Mouse (Mus musculus) layer of hippocampus, postnatal 14 days (tissue): ENCODE data around the gene Top3b. TPM values are rescaled to one million over a fixed set of nuclear protein-coding genes. Genes with fewer than 3 reads are reported as not detected.
"Not testable (repeated sequence)": the region's sequence is repeated elsewhere in the genome, so short reads cannot be mapped to it uniquely, and the experiment has no call there.

ENCODE experiments used
- DNase-seq, 2 experiments: peaks; one replicate each; pipeline ENCODE4 v3.0.0; 2021 to 2022; ENCODE audit warnings: low spot score in 2 of 2, mixed read lengths in 1 of 2
- total RNA-seq, 2 experiments: library from RNA; stranded (reverse); gene quantifications; 2 replicates each; pipeline ENCODE4 v1.2.3; 2021

The Top3b gene
- total RNA-seq, 2 experiments from 2014 or later = 57.9 to 67.3 TPM

DNA sequence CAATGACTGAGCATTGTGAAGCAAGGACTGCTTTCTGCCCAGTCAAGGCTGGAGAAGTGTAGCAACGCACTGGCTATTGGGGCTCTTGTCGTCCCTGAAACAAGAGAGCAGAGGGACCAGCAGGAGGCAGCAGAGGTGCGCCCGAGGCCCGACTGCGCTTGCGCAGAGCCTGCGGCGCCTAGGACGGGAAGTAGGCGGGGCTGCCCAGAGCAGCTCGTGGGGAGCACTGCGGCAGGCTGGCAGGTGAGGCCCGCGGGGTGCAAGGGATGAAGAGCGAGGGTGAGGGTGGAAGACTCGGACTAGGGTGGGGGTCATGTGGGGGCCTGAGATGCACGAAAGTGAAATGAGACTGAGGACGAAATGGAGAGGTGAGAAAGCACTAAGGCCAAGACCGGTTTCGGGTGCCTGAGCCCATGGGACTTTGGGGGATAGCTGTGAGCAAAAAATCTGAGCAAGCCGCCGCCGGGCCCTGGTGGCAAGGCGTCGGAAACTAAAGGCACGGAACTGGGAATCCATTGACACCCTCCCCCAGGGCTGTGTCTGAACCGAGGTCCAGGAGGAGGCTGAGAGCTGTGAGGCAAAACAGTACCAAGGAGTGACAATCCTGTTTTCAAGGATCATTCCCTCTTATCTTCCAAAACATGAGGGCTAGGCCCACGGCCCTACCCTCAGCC is 26.0 kb downstream of the Top3b start, which contains the start of gene Ppm1f:
Gene Ppm1f, plus strand, starts transcription at position 88 of the 674 bp plus-strand sequence.
- DNase-seq = peak; percentile 96

DNA sequence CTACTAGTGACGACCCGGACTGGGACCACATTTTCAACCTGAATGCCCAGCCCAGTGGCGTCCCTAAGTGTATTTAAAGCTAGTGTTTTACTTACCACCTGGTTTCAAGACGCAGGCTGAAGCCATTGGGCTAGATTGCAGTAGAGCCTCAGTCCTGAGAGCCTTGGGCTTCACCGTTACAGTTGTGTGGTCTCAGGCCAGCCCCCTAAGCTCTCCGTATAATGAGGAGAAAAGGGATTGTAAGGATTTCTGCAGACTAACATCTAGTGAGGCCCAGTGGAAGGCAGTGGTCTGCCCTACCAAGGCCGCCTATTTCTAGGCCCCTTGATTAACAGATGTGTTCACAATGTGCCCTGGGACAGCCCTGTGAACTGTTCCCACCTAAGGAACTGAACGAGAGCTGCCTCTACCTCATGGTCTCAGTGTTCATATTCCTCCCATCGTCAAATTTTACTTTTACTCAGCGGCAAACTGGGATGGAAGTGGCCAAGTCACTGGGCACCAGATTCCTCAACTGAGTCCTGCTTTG is 26.6 kb downstream of the Top3b start:
- DNase-seq = no peak

- no peak for DNase-seq
These were observed 31.8 kb downstream of the Top3b start for GRCm38 (mm10) chr16:16902329-16902728.

DNA sequence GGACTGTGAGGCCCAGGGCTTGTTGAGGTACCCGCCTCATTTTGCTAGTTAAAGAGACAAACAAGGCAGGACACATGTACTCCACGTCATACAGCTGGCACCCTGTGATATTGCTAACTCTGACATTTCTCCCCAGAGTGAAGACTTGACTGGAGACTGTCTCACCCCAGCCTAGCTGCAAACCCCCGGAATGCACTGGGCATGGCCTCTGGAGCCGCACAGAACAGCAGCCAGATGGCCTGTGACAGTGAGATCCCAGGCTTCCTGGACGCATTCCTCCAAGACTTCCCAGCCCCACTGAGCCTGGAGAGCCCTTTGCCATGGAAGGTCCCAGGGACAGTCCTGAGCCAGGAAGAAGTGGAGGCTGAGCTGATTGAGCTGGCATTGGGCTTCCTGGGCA is 32.7 kb downstream of the Top3b start:
- DNase-seq = no peak

DNA sequence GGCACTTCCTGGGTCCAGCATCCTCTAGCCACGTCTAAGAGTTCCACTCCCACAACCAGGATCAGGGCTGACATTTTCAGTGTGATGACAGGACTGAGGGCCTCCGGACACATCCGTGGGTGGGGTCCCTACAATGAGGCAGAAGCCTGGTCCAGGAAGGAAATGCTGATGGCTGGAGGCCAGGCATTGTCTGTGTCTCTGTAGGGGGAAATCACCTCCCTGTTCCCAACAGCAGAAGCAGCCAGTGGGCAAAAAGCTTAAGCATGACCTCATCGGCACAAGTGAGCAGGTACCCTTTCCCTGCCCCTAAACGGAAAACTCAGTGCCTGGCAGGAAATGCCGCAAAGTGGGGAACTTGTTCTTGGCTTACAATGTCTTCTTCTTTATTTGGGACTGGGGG is 37.3 kb downstream of the Top3b start:
- no peak for DNase-seq

DNA sequence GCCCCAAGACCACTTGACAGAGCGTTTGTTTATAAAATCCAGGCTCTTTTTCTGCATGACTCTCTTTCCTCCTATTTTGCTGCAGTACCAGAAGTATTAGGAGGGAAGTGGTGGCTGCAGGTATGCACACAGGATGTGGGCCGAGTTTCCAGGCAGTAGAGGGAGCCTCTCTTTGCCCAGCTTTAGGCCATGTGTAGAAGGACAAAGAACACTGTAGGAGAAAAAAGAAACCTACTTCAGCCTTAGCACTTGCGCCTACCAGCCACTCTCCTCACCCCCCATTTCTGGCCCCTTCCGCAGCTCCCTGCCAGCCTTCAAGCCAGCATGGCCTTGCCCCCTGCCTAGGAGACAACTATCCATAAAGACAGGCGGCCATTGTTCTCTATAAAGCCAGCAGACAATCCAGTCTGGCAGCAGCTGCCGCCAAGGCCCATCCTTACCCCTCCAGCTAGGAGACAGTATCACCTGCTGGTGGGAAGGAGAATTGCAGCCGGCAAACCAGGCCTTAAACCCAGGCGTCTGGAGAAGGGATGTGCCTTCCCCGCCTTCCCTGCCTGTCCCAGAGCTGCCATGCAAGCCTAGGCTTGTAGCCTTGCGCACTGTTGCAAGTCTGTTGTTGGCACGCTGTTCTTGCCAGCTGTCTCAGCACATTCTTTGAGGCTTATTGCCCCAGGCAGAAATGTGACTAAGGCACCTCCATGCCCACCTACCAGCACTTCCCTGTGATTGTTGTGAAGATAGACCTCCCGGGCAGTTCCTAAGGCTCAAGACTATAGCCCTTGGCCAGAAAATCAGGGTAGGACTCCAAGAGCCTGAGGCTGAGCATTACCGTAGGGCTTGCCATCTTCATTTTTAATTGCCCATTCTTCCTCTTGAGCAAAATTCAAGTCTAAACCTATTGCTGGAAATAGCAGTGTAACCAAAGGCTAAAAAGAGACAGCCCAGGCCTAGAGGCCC is 41.4 kb downstream of the Top3b start:
- peak; percentile 80 to 82 for DNase-seq

- no peak for DNase-seq
These were observed 42.9 kb downstream of the Top3b start for GRCm38 (mm10) chr16:16913440-16913839.

DNA sequence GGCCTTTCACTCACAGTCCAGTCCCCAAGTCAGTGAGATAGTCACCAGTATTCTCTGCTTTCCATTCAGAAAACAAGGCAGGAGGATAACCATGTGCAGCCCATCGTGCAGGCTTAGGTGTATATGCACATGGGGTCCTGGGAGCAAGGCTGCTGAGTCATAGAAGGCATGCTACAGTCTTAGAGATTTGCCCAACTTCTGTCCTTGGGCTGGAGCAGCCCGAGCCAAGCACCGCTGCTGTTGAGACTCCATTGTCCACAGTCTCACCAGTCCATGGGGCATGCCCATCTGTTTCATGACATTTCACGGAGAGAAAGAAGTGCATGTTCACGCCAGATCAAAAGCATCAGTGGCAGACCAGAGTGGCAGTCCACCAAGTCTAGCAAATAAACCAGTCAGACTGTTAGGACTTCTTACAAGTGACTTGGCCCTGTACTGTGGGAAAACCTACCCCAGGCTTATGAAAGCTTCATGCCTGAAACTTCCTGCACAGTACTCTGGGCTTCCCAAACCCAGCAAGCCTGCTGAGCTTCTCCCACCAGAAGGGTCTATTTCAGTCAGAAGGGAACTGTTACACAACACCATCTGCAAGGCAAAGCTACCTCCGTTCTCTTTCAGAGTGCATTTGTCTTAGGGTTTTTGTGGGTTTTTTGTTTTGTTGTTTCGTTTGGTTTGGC is 48.0 kb downstream of the Top3b start:
- peak in 1 of 2 experiments; percentile 57 for DNase-seq

DNA sequence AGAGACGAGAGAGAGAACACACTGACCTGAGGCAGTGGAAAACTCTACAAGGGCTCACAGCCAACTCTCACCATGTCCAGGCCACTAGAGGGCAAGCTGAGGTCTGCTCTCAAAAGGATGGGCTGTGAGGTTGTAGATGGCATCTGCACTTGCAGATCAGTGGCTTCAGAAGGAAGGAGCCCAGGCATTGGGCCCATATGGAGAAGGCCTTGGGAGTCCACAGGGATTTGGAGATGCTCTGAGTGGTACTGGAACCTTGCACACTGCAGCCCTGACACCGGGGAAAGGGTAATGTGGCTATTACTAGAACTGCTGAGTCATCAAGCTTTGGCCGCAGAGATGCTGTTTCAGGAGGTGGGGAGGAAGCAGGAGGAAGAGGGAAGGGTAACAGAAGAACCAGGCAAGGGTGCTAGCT is 50.5 kb downstream of the Top3b start:
- DNase-seq = no peak

DNA sequence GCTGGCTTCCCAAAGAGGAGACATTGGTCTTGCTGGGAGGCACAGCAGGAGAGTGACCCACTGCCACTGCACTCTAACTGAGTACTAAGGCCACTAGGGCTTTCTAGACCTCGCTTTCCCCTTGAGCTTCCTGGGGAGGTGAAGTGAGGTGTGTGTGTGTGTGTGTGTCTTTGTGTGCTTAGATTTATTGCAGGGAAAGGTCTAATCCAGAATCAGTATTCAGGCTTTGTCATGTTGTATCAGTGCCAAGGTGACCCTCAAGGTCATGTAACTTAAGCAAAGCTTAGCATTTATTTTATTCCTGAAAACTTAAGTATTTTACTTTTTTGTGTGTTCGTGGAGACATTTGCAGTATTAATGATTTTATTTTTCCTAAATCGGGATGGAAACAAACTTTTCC is 53.9 kb downstream of the Top3b start:
- no peak for DNase-seq

DNA sequence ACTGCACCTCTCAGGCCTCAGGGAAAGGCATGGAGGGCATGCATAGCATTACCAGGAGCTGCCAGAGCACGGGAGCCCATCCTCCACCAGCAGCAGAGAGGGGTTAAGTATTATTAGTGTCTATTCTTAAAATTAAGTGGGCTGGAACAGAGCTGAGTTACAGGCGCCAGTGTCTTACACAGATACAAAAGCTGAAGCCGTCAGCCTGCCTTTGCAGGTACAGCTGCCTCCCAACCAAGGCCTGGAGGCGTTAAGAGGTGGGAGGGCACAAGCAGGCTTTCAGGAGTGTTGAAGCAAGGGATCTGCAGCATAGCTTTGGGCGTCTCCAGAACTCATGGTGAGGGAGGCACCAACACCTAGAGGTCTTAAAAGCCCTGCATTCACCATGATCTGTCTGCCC is 56.0 kb downstream of the Top3b start:
- DNase-seq = no peak

- not testable (repeated sequence) for DNase-seq
These were observed 58.4 kb downstream of the Top3b start for GRCm38 (mm10) chr16:16928908-16929307.

DNA sequence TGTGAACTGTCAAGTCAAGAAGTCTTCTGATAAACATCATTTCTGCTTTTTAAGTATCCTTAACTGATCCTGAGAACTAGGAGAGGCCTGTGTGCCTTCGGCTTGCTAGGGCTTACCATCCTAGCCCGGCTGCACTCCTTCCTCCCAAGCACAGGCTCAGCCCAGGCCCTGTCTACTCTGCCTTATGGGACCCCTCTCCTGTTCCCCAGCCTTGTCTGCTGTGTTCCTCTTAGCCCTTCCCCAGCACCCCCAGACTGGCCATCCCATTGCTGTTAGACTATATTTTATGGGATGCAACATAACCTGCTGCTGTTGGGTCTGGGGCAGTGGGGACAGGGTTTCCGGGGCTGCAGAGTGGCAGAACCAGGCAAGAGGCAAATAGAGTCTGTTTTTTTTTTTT is 59.8 kb downstream of the Top3b start:
- no peak for DNase-seq

- DNase-seq = peak; percentile 73 to 88
These were observed 60.3 kb downstream of the Top3b start for GRCm38 (mm10) chr16:16930810-16931296.

- no peak for DNase-seq
These were observed 69.0 kb downstream of the Top3b start for GRCm38 (mm10) chr16:16939543-16939942.

- DNase-seq = no peak
These were observed 70.5 kb downstream of the Top3b start for GRCm38 (mm10) chr16:16941078-16941477.

Other genes starting within 250 kb of the Top3b start
- gene Olfr19, start 194.3 kb upstream of the Top3b start, total RNA-seq = not detected
- 10 to 100 TPM; 11.3 to 13.6 TPM for gene Spag6l, start 41.3 kb upstream of the Top3b start, total RNA-seq
- not detected for gene Igll1, start 6.8 kb upstream of the Top3b start, total RNA-seq
- gene Vpreb1, start 107 bp downstream of the Top3b start, total RNA-seq = 1 to 10 TPM in 1 of 2 experiments, not detected in 1; 1.8 TPM
- gene Ppm1f, start 25.7 kb downstream of the Top3b start, total RNA-seq = 10 to 100 TPM; 29.2 to 31.6 TPM
- gene Mapk1, start 112.6 kb downstream of the Top3b start, total RNA-seq = 100 to 1,000 TPM; 453 to 458 TPM
- gene Ypel1, start 199.0 kb downstream of the Top3b start, total RNA-seq = 10 to 100 TPM; 40.6 to 50.1 TPM
- 10 to 100 TPM; 89.8 to 89.9 TPM for gene Ppil2, start 240.5 kb downstream of the Top3b start, total RNA-seq